Mouse (Mus musculus) cerebellum, postnatal 36 days (tissue): ENCODE data around the gene Sash3.
"Not testable (repeated sequence)": the region's sequence is repeated elsewhere in the genome, so short reads cannot be mapped to it uniquely, and the experiment has no call there.

Source experiments
- DNase-seq, 2 experiments: peaks; one replicate each; pipeline ENCODE4 v3.0.0; 2021 to 2022; ENCODE audit warnings: mixed read lengths in 2 of 2

Sash3 gene

GRCm38 (mm10) chrX:48204469-48204868 lies 58.2 kb downstream of the Sash3 start:
- no peak for DNase-seq

GRCm38 (mm10) chrX:48207761-48208487 lies 61.7 kb downstream of the Sash3 start:
- peak; percentile 30 to 38 for DNase-seq

DNA sequence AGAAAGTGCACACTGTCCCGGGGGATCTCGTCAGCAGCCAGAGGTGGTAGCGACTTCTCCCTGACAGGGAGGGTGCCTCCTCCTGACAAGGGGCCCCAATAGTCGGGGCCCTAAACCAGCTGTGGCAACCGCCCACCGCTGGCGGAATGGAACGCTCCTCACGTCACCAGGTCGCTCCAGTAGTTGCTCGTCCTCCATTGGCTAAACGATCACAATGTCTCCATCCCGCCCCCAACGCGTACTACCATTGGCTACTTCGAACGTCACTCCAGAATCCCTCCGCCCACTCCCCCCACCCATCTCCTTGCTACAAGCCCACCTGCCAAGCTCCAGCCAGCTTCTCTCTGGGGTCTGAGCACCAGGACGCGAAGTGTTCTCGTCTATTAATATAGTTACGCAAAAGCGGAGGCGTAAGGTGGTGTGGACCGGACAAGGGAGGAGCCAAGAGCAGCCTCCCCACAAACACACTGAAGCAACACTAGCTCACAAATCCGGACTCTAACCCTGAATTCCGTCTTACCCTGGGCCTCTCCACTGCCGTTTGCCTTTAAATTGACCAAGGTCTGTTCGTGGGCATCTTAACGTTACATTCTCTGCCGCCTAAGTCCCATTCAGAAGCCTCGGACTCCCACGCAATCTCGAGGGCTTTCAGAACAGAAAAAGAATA lies 62.4 kb downstream of the Sash3 start, which contains the start of gene Zdhhc9:
Zdhhc9 (minus strand) TSS at position 360 of the 667 bp plus-strand sequence.
- DNase-seq = peak; percentile 84 to 89

GRCm38 (mm10) chrX:48209746-48210145 lies 63.5 kb downstream of the Sash3 start:
- DNase-seq = not testable (repeated sequence)
